Mouse (Mus musculus) stomach, embryonic 16.5 days (tissue): Measurements from ENCODE around the gene Pced1b. TPM values are rescaled to one million over a fixed set of nuclear protein-coding genes. Genes with fewer than 3 reads are reported as not detected.

ENCODE experiments used
- ATAC-seq: fragments of 200-750 bp; cut with Nextera tagmentation; 2 replicates; pipeline ENCODE4 v1.8.0; 2017; ENCODE audit warnings: moderate number of reproducible peaks, moderate TSS enrichment; ENCODE audit not compliant: insufficient read depth, low FRiP score
- H3K27ac ChIP-seq: fragments of 300-500 bp; sonication (generic); 2 replicates; pipeline ENCODE4 v1.5.1; 2014; ENCODE audit warnings: low read length
- H3K27me3 ChIP-seq: fragments of 300-500 bp; sonication (generic); 2 replicates; pipeline ENCODE4 v1.6.1; 2014; ENCODE audit warnings: low read length, control low read depth, mixed read lengths; ENCODE audit not compliant: control insufficient read depth, insufficient read depth
- H3K36me3 ChIP-seq: fragments of 300-500 bp; sonication (generic); 2 replicates; pipeline ENCODE4 v1.6.1; 2014; ENCODE audit warnings: low read length; ENCODE audit not compliant: control insufficient read depth, insufficient read depth
- H3K4me1 ChIP-seq: fragments of 300-500 bp; sonication (generic); 2 replicates; pipeline ENCODE4 v1.6.1; 2014; ENCODE audit warnings: low read length, control low read depth, mixed read lengths; ENCODE audit not compliant: control insufficient read depth, insufficient read depth
- H3K4me2 ChIP-seq: fragments of 300-500 bp; sonication (generic); 2 replicates; pipeline ENCODE4 v1.6.1; 2014; ENCODE audit warnings: low read depth, low read length, mixed read lengths
- H3K4me3 ChIP-seq: fragments of 300-500 bp; sonication (generic); replicated peaks from 2 replicates; pipeline ENCODE4 v1.5.1; 2014; ENCODE audit warnings: mild to moderate bottlenecking, low read length
- H3K9ac ChIP-seq: fragments of 300-500 bp; sonication (generic); 2 replicates; pipeline ENCODE4 v1.6.1; 2014; ENCODE audit warnings: low read length
- H3K9me3 ChIP-seq: fragments of 300-500 bp; sonication (generic); replicated peaks from 2 replicates; pipeline ENCODE4 v1.6.1; 2016; ENCODE audit warnings: low read length, control low read depth; ENCODE audit not compliant: control insufficient read depth
- WGBS: fragments of 180-500 bp; shearing (Covaris S2); extraction: QIAGEN DNeasy Blood & Tissue Kit; methylation state at CpG from one replicate; pipeline ENCODE4 v1.1.7; 2014; 5-methylcytosine and 5-hydroxymethylcytosine counted together
- polyA plus RNA-seq: library from polyadenylated mRNA; unstranded; fragments of >200 nt; fragmentation: Nextera tagmentation; extraction: Ambion mirVana; gene quantifications from 2 replicates; pipeline ENCODE4 v1.2.1, GENCODE M21; 2015

Pced1b gene
- polyA plus RNA-seq, 1 experiment from 2014 or later, result 2.9 TPM

DNA sequence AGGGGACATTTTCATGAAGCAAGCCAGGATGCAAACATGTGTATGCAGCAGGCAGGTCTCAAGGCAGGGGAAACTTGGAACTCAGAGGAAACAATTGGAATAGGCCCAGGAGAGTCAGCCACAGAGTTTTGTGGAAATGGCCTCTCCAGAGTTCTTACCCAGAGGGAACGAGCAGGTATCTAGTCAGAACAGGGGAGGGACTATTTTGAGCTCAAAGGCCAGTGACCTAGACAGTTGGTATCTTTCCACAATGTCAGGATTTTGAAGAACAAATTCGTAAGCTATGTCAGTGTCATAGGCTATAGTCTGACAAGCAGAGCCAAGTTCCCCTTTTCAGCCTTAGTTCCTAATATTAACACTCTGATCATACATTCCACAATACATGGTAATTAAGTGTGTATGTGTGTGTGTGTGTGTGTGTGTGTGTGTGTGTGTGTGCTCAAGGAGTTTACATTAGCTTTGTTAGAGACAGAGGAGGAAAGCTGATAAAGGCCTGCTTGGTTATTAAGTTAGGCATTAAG, 168.6 kb downstream of the Pced1b start:
- H3K27me3 ChIP-seq, result no peaks in the 10 kb centered on the region
- no peak overlapping the region for H3K4me3 ChIP-seq
- no peak overlapping the region for H3K4me2 ChIP-seq
- no peak for ATAC-seq
- H3K9me3 ChIP-seq, result no peaks in the 10 kb centered on the region
- WGBS, result 40% methylated on average over 2 of the region's 2 CpGs
- no peaks in the 10 kb centered on the region for H3K36me3 ChIP-seq
- peak overlapping the region; percentile 62; the same call in 1 of the 2 replicates for H3K27ac ChIP-seq
- H3K9ac ChIP-seq, result no peak overlapping the region
- 0 out of 2 replicates have a peak, but pooled peaks cover 4% of the 10 kb centered on the region for H3K4me1 ChIP-seq

DNA sequence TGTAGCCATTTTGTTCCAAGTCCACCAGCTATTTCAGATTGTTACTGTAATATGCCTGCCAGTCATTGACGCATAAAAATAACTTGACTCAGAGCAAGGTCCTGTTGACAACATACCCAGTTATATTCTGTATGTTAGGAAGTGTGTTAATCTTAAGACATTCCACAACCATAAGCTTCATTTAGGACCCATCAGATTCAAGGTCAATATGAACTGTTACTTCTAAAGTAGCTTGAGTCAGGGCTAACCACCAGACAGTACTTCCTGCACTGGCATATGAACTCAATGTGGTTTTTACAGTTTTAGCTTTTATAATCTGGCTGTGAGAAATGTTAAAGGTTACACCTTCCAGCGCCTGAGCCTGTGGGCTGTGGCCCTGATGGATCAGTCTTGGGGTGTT, 173.4 kb downstream of the Pced1b start:
- H3K9ac ChIP-seq, result no peak overlapping the region
- WGBS, result 93% methylated on average over 2 of the region's 2 CpGs
- H3K4me3 ChIP-seq, result no peak overlapping the region

DNA sequence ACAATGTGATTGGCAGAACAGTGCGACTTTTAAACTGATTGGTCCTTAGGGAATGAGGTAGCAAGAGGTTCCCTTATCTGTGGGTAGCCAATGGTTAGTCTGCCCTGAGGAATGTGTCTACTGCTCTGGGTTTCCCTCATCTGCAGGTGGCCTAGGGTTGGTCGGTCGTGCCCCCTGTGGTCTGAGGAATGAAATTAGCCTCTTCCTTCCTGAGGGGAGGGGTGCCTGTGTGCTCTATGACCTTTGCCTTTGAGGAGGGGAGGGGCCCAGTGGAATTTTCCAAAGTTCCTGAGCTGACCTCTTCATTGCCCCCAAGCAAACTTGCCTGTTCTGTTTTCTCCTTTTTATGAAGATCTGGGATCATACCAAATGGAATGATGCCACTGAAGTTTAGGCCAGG, 174.6 kb downstream of the Pced1b start:
- no peaks in the 10 kb centered on the region for H3K4me1 ChIP-seq
- H3K9me3 ChIP-seq, result no peaks in the 10 kb centered on the region
- no peak overlapping the region for H3K27ac ChIP-seq
- H3K27me3 ChIP-seq, result no peaks in the 10 kb centered on the region
- no peak overlapping the region for H3K4me2 ChIP-seq
- no peak for ATAC-seq
- no peak overlapping the region for H3K4me3 ChIP-seq
- 55% methylated on average over 3 of the region's 3 CpGs for WGBS
- no peaks in the 10 kb centered on the region for H3K36me3 ChIP-seq
- no peak overlapping the region for H3K9ac ChIP-seq

More for the DNA sequence above, 173.4 kb downstream of the Pced1b start:
- Histone ChIP-seq H3K4me1 (0 out of 2 replicates have a peak, but pooled peaks cover 2% of the 10 kb centered on the region), H3K27ac (no peak overlapping the region), H3K4me2 (no peak overlapping the region), H3K36me3 (no peaks in the 10 kb centered on the region), H3K27me3 (no peaks in the 10 kb centered on the region), H3K9me3 (no peaks in the 10 kb centered on the region)
- ATAC-seq, result no peak

DNA sequence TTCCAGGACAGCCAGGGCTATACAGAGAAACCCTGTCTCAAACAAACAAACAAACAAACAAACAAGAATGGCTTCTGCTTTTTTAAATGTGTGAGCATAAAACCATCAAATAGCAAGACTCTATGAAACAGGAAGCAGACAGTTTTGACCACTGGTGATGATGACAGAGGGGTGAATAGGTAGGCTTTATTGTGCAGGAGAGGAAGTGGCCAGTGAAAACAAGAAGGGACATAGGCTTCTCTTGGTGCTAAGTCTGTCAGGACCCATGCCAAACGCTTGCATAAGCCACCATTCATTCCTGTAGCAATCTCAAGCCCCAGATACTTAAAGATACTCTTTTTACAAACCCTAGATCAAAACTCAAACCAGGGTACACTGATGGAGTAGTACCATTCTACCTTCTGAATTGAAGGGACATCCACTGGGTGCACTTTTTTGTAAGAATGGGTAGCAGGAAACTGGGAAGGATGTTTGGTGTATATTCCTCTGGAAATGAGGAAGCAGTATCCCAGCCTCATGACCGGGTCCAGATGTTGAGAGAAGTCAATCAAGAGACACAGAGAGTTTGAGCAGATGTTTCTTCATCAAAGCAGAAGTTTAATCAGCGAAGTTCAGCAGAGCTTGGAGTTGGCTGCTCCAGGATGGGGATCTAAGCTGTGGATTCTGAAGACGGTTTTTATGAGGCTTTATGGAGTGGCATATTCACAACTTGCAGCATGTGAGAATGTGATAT, 175.5 kb downstream of the Pced1b start:
- no peak for ATAC-seq
- WGBS, result 70% methylated on average over 4 of the region's 4 CpGs
- no peak overlapping the region for H3K4me2 ChIP-seq

DNA sequence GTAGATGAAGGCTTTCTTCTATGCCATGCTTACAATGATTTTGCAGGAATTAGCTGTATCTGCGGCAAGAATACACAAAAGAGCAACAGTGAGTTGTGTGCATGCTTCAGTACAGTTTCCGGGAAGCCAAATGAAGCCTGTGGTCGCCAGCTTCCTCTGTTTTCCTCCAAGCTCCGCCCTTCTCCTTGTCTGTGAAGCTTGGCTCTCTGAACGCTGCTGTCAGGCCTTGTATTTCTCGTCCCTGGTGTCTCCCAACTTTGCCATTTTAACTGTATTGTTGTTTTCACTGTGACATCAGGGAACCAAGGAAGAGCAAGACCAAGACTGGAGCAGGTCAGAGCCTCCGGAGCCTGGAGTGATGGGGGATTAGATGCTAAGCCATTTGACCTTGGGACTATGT, 177.5 kb downstream of the Pced1b start:
- no peaks in the 10 kb centered on the region for H3K4me1 ChIP-seq
- no peaks in the 10 kb centered on the region for H3K27me3 ChIP-seq
- no peak overlapping the region for H3K4me3 ChIP-seq
- H3K4me2 ChIP-seq, result no peak overlapping the region
- H3K9ac ChIP-seq, result no peak overlapping the region
- ATAC-seq, result no peak
- WGBS, result 54% methylated on average over 7 of the region's 7 CpGs
- no peaks in the 10 kb centered on the region for H3K36me3 ChIP-seq
- H3K9me3 ChIP-seq, result no peaks in the 10 kb centered on the region
- no peak overlapping the region for H3K27ac ChIP-seq

More for the DNA sequence above, 175.5 kb downstream of the Pced1b start:
- no peak overlapping the region for H3K9ac ChIP-seq
- no peak overlapping the region for H3K4me3 ChIP-seq
- no peaks in the 10 kb centered on the region for H3K9me3 ChIP-seq
- no peaks in the 10 kb centered on the region for H3K4me1 ChIP-seq
- H3K27me3 ChIP-seq, result no peaks in the 10 kb centered on the region
- H3K27ac ChIP-seq, result no peak overlapping the region
- no peaks in the 10 kb centered on the region for H3K36me3 ChIP-seq

DNA sequence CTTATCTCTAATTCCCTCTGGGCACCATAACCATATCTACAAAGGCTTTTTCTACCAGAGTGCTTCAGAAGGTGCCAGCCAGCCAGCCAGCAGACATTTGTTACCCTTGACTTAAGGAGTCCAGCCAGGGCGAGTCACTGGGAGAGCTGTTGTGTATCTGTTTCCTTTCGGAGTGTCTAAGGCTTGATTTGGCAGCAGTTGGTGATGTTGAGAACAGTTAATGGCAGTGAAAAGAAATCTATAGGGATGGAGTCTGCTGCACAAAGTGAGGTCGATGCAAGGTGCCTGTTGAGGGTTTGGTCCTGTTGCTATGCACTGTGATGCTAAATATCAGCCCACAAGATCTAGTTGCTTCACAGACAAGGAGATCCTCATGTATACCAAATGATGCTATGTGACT, 178.1 kb downstream of the Pced1b start:
- H3K27ac ChIP-seq, result no peak overlapping the region
- 87% methylated on average over 3 of the region's 3 CpGs for WGBS
- ATAC-seq, result no peak
- H3K4me2 ChIP-seq, result no peak overlapping the region
- H3K9me3 ChIP-seq, result no peaks in the 10 kb centered on the region
- no peaks in the 10 kb centered on the region for H3K27me3 ChIP-seq
- H3K4me3 ChIP-seq, result no peak overlapping the region
- H3K36me3 ChIP-seq, result no peaks in the 10 kb centered on the region
- H3K4me1 ChIP-seq, result no peaks in the 10 kb centered on the region
- H3K9ac ChIP-seq, result no peak overlapping the region

DNA sequence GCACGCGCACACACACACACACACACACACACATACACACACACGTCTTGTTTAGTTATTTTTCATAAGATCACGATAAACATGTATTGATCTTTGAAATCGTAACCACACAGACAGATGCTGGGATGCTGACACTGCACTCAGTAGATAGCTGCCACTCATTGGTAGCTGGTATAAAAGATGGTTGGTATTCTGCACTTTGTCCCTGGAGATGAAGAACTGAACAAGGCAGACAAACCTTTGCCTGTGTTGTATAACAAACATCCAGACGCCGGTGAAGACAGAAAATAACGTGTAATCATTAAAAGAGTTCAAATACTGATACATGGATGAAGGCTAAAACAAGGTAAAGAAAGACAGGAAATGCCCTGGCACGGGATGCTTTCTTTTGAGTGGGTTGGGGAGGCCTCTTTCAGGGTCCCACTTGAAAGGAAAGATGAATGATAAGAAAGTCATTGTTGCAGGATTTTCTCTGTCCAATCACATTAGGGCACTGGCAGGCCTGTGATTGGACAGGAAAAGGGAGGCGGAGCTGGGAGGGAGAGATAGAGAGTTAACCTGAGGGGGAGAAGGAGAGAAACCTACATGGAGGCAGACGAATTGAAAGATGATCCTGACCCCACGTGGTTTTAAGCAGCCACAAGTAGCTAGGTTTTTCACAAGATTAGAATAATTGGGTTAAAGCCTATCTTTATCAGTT, 182.4 kb downstream of the Pced1b start:
- H3K4me3 ChIP-seq, result no peak overlapping the region
- H3K9ac ChIP-seq, result no peak overlapping the region
- no peak overlapping the region for H3K27ac ChIP-seq
- no peaks in the 10 kb centered on the region for H3K4me1 ChIP-seq
- no peaks in the 10 kb centered on the region for H3K9me3 ChIP-seq
- no peaks in the 10 kb centered on the region for H3K36me3 ChIP-seq
- no peaks in the 10 kb centered on the region for H3K27me3 ChIP-seq
- ATAC-seq, result no peak
- H3K4me2 ChIP-seq, result no peak overlapping the region
- 83% methylated on average over 12 of the region's 12 CpGs for WGBS

DNA sequence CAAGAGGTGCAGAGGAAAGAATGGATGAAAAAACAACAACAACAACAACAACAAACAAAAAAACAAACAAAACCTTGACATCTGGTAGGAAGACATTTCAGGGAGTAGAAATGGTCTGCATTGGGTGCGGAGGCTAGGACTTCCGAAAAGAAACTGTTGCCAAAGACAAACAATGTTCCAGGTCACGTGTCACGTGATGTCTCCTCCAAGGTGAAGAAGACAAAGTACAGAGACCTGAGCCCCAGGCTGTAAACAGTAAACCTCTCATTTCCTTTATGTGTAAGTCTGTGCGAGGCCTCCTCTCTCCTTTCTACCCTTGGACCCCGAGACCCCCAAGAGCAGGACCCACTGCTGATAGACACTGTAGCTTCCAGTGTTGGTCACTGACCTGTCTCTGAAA, 184.6 kb downstream of the Pced1b start:
- Histone ChIP-seq H3K9me3 (no peaks in the 10 kb centered on the region; the same call in 1 of the 2 replicates), H3K4me1 (no peaks in the 10 kb centered on the region), H3K27me3 (no peaks in the 10 kb centered on the region), H3K9ac (no peak overlapping the region), H3K36me3 (no peaks in the 10 kb centered on the region), H3K4me2 (no peak overlapping the region), H3K27ac (no peak overlapping the region), H3K4me3 (no peak overlapping the region)
- ATAC-seq, result no peak
- WGBS, result 79% methylated on average over 6 of the region's 6 CpGs

DNA sequence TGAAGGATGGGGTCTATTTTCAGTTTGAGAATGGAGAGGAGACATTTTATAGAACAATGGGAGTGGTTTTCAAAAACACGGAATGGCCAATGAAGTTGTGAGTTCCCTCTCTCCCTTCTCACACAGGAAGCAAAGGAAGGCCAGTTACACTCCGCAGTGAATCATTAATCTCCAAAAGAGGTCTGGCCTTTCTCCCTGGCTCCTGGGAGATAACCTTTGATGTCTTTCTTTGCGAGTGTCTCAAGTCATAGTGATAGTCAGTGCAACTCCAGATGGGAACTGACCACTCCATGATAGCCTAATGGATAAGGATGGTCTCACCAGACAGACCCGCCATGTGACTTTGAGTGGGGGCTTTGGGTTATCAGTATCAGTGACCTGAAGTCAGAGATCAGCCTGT, 185.3 kb downstream of the Pced1b start:
- Histone ChIP-seq H3K4me2 (no peak overlapping the region), H3K4me3 (no peak overlapping the region), H3K36me3 (no peaks in the 10 kb centered on the region), H3K27me3 (no peaks in the 10 kb centered on the region), H3K9ac (no peak overlapping the region), H3K9me3 (no peaks in the 10 kb centered on the region; the same call in 1 of the 2 replicates), H3K27ac (no peak overlapping the region), H3K4me1 (no peaks in the 10 kb centered on the region)
- no peak for ATAC-seq
- 25% methylated on average over 4 of the region's 4 CpGs for WGBS
